Mouse (Mus musculus) cerebellum, adult 2 months (tissue): Measurements from ENCODE around the gene Ehbp1l1.

Experiments
- CTCF ChIP-seq: fragments of 200-500 bp; IDR thresholded peaks from 2 replicates; pipeline ENCODE4 v1.5.1; 2011; ENCODE audit warnings: low read depth, mild to moderate bottlenecking, control low read depth, low read length, moderate library complexity, borderline replicate concordance; ENCODE audit not compliant: insufficient read depth
- POLR2A ChIP-seq: fragments of 200-500 bp; IDR thresholded peaks from 2 replicates; pipeline ENCODE4 v1.6.1; 2011; ENCODE audit warnings: low read length, control low read depth, borderline replicate concordance; ENCODE audit not compliant: insufficient read depth

DNA sequence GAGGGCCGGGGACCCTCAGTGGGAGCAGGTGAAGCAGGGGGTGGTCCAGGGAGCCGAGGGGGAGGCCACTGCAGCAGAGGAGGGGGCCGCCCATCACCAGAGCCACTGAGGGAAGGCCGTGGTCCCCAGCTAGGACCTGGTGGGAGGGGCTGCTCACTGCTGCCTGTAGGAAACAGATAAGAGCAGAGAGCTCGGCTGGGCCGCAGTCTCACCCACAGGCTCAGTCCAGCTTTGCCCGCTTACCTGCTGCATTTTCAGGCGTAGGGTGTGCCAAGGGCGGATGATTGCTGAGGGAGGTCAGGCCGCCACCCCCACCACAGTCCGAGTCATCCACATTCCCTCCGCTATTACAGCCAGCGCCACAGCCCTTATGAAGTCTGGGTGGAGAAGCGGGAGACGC is 60.7 kb downstream of the Ehbp1l1 start:
- no peak for TF ChIP-seq CTCF
- no peak for TF ChIP-seq POLR2A
